Mouse (Mus musculus): Measurements from ENCODE around the gene Vps18. TPM values are rescaled to one million over a fixed set of nuclear protein-coding genes. Genes with fewer than 3 reads are reported as not detected.
A peak's percentile ranks its signal among the peaks of the same experiment; 100 is the strongest.

Vps18 gene
- polyA plus RNA-seq, 1 experiment from 2014 or later, result 16.4 TPM

- no peak overlapping the region for H3K9ac ChIP-seq
- no peaks in the 10 kb centered on the region for H3K36me3 ChIP-seq
- H3K4me1 ChIP-seq, result peaks cover 5% of the 10 kb centered on the region; the same call in 1 of the 2 replicates
- H3K27me3 ChIP-seq (replicated peaks), result no peaks in the 10 kb centered on the region
- no peak for ATAC-seq (ENCODE audit: insufficient read depth, low FRiP score, low read depth)
- 41% methylated on average over 2 of the region's 2 CpGs for WGBS
- no peak overlapping the region for H3K27ac ChIP-seq
- H3K9me3 ChIP-seq, result no peaks in the 10 kb centered on the region
- H3K4me2 ChIP-seq, result no peak overlapping the region
- H3K4me3 ChIP-seq (replicated peaks), result no peak overlapping the region
Observed at GRCm38 (mm10) chr2:119261326-119261725, 27.2 kb upstream of the Vps18 start.

- Histone ChIP-seq H3K36me3 (no peaks in the 10 kb centered on the region), H3K4me1 (peaks cover 5% of the 10 kb centered on the region; the same call in 1 of the 2 replicates), H3K4me2 (peak overlapping the region; percentile 19), H3K27me3 (replicated peaks) (no peaks in the 10 kb centered on the region), H3K27ac (peak overlapping the region; percentile 60; the same call in 1 of the 2 replicates), H3K9ac (no peak overlapping the region), H3K4me3 (replicated peaks) (no peak overlapping the region), H3K9me3 (no peaks in the 10 kb centered on the region)
- WGBS, result 17% methylated on average over 8 of the region's 8 CpGs
- ATAC-seq (ENCODE audit: insufficient read depth, low FRiP score, low read depth), result peak; percentile 83
Observed at GRCm38 (mm10) chr2:119262978-119263377, 25.6 kb upstream of the Vps18 start.

- Histone ChIP-seq H3K4me3 (replicated peaks) (no peak overlapping the region), H3K27ac (peak overlapping the region; percentile 60; the same call in 1 of the 2 replicates), H3K9ac (no peak overlapping the region), H3K9me3 (no peaks in the 10 kb centered on the region), H3K27me3 (replicated peaks) (no peaks in the 10 kb centered on the region), H3K36me3 (no peaks in the 10 kb centered on the region), H3K4me1 (peaks cover 5% of the 10 kb centered on the region; the same call in 1 of the 2 replicates), H3K4me2 (no peak overlapping the region)
- ATAC-seq (ENCODE audit: insufficient read depth, low FRiP score, low read depth), result no peak
- WGBS, result 52% methylated on average over 5 of the region's 5 CpGs
Observed at GRCm38 (mm10) chr2:119263813-119264212, 24.7 kb upstream of the Vps18 start.

GRCm38 (mm10) chr2:119270286-119270642 is 18.3 kb upstream of the Vps18 start:
- Histone ChIP-seq H3K36me3 (no peaks in the 10 kb centered on the region), H3K4me2 (peak overlapping the region; percentile 99), H3K27ac (peak overlapping the region; percentile 32; the same call in 1 of the 2 replicates), H3K27me3 (replicated peaks) (no peaks in the 10 kb centered on the region), H3K9ac (peak overlapping the region; percentile 58; the same call in 1 of the 2 replicates), H3K9me3 (no peaks in the 10 kb centered on the region), H3K4me1 (no peaks in the 10 kb centered on the region), H3K4me3 (replicated peaks) (peak overlapping the region; percentile 60)
- ATAC-seq (ENCODE audit: insufficient read depth, low FRiP score, low read depth), result no peak
- WGBS, result 51% methylated on average over 9 of the region's 9 CpGs

- no peaks in the 10 kb centered on the region for H3K27me3 ChIP-seq (replicated peaks)
- peak within 1 kb of the TSS; percentile 60 for H3K4me3 ChIP-seq (replicated peaks)
- under 1% methylated on average over 47 of the region's 49 CpGs for WGBS
- H3K4me2 ChIP-seq, result peak within 1 kb of the TSS; percentile 99
- H3K4me1 ChIP-seq, result no peaks in the 10 kb centered on the region
- H3K9me3 ChIP-seq, result no peaks in the 10 kb centered on the region
- no peaks in the 10 kb centered on the region for H3K36me3 ChIP-seq
- H3K9ac ChIP-seq, result peak within 1 kb of the TSS; percentile 58; the same call in 1 of the 2 replicates
- peak within 1 kb of the TSS; percentile 32; the same call in 1 of the 2 replicates for H3K27ac ChIP-seq
- peak; percentile 63; the same call in 1 of the 2 replicates for ATAC-seq (ENCODE audit: insufficient read depth, low FRiP score, low read depth)
Observed at GRCm38 (mm10) chr2:119270643-119271331, 17.8 kb upstream of the Vps18 start, which contains the start of gene Rhov. Gene Rhov, minus strand, starts transcription at chr2:119271272.

GRCm38 (mm10) chr2:119274126-119274525 is 14.4 kb upstream of the Vps18 start:
- ATAC-seq (ENCODE audit: insufficient read depth, low FRiP score, low read depth), result no peak
- H3K9me3 ChIP-seq, result no peaks in the 10 kb centered on the region

GRCm38 (mm10) chr2:119276926-119277325 is 11.6 kb upstream of the Vps18 start:
- no peaks in the 10 kb centered on the region for H3K27me3 ChIP-seq (replicated peaks)
- no peaks in the 10 kb centered on the region for H3K36me3 ChIP-seq
- no peak overlapping the region for H3K4me3 ChIP-seq (replicated peaks)
- H3K4me2 ChIP-seq, result no peak overlapping the region
- H3K9ac ChIP-seq, result no peak overlapping the region
- ATAC-seq (ENCODE audit: insufficient read depth, low FRiP score, low read depth), result no peak
- H3K27ac ChIP-seq, result no peak overlapping the region
- no peaks in the 10 kb centered on the region for H3K4me1 ChIP-seq
- no peaks in the 10 kb centered on the region for H3K9me3 ChIP-seq
- WGBS, result 84% methylated on average over 7 of the region's 7 CpGs

More at GRCm38 (mm10) chr2:119274126-119274525, 14.4 kb upstream of the Vps18 start:
- WGBS, result 74% methylated on average over 1 of the region's 1 CpGs
- no peak overlapping the region for H3K4me3 ChIP-seq (replicated peaks)
- H3K36me3 ChIP-seq, result no peaks in the 10 kb centered on the region
- H3K9ac ChIP-seq, result no peak overlapping the region
- no peaks in the 10 kb centered on the region for H3K27me3 ChIP-seq (replicated peaks)
- no peaks in the 10 kb centered on the region for H3K4me1 ChIP-seq
- H3K27ac ChIP-seq, result no peak overlapping the region
- no peak overlapping the region for H3K4me2 ChIP-seq

- Histone ChIP-seq H3K9ac (no peak overlapping the region), H3K4me3 (replicated peaks) (no peak overlapping the region), H3K36me3 (no peaks in the 10 kb centered on the region), H3K27me3 (replicated peaks) (no peaks in the 10 kb centered on the region), H3K4me1 (no peaks in the 10 kb centered on the region), H3K4me2 (no peak overlapping the region), H3K9me3 (no peaks in the 10 kb centered on the region), H3K27ac (no peak overlapping the region)
- ATAC-seq (ENCODE audit: insufficient read depth, low FRiP score, low read depth), result no peak
- 90% methylated on average over 23 of the region's 23 CpGs for WGBS
Observed at GRCm38 (mm10) chr2:119277810-119278209, 10.7 kb upstream of the Vps18 start.

- no peaks in the 10 kb centered on the region for H3K9me3 ChIP-seq
- H3K36me3 ChIP-seq, result no peaks in the 10 kb centered on the region
- H3K27me3 ChIP-seq (replicated peaks), result no peaks in the 10 kb centered on the region
- no peaks in the 10 kb centered on the region for H3K4me1 ChIP-seq
- no peak overlapping the region for H3K27ac ChIP-seq
- no peak for ATAC-seq (ENCODE audit: insufficient read depth, low FRiP score, low read depth)
- no peak overlapping the region for H3K4me3 ChIP-seq (replicated peaks)
- no peak overlapping the region for H3K4me2 ChIP-seq
- WGBS, result 65% methylated on average over 7 of the region's 7 CpGs
- no peak overlapping the region for H3K9ac ChIP-seq
Observed at GRCm38 (mm10) chr2:119281899-119282565, 6.5 kb upstream of the Vps18 start.

GRCm38 (mm10) chr2:119287372-119287771 is 1.2 kb upstream of the Vps18 start:
- Histone ChIP-seq H3K4me2 (no peak overlapping the region), H3K9me3 (no peaks in the 10 kb centered on the region), H3K36me3 (peaks cover 13% of the 10 kb centered on the region), H3K4me1 (peaks cover 14% of the 10 kb centered on the region), H3K4me3 (replicated peaks) (no peak overlapping the region), H3K9ac (no peak overlapping the region), H3K27ac (no peak overlapping the region), H3K27me3 (replicated peaks) (no peaks in the 10 kb centered on the region)
- WGBS, result 88% methylated on average over 5 of the region's 5 CpGs
- no peak for ATAC-seq (ENCODE audit: insufficient read depth, low FRiP score, low read depth)

- peak overlapping the region; percentile 80; the same call in 1 of the 2 replicates for H3K27ac ChIP-seq
- H3K9me3 ChIP-seq, result no peaks in the 10 kb centered on the region
- H3K36me3 ChIP-seq, result peaks cover 25% of the 10 kb centered on the region
- H3K27me3 ChIP-seq (replicated peaks), result no peaks in the 10 kb centered on the region
- WGBS, result 2% methylated on average over 11 of the region's 11 CpGs
- H3K4me1 ChIP-seq, result peaks cover 14% of the 10 kb centered on the region
- no peak for ATAC-seq (ENCODE audit: insufficient read depth, low FRiP score, low read depth)
- H3K4me3 ChIP-seq (replicated peaks), result peak overlapping the region; percentile 78
- peak overlapping the region; percentile 89 for H3K4me2 ChIP-seq
- H3K9ac ChIP-seq, result peak overlapping the region; percentile 77
Observed at GRCm38 (mm10) chr2:119289014-119289416, 475 bp downstream of the Vps18 start.

- Histone ChIP-seq H3K27ac (no peak overlapping the region), H3K4me1 (peaks cover 14% of the 10 kb centered on the region), H3K9me3 (no peaks in the 10 kb centered on the region), H3K27me3 (replicated peaks) (no peaks in the 10 kb centered on the region), H3K36me3 (peaks cover 44% of the 10 kb centered on the region), H3K4me2 (no peak overlapping the region), H3K9ac (no peak overlapping the region), H3K4me3 (replicated peaks) (no peak overlapping the region)
- no peak for ATAC-seq (ENCODE audit: insufficient read depth, low FRiP score, low read depth)
- WGBS, result 84% methylated on average over 5 of the region's 5 CpGs
Observed at GRCm38 (mm10) chr2:119292281-119292680, 3.7 kb downstream of the Vps18 start.
